Mouse (Mus musculus) lung, embryonic 16.5 days (tissue): ENCODE measurements at regions not wholly inside any gene's neighbourhood (a gene's known extent, or its start where the extent isn't known, plus 50 kb on each side); places are given as distances from the start of the nearest gene placed in this dataset.

Experiments used
- ATAC-seq: fragments of 200-750 bp; cut with Nextera tagmentation; 2 replicates; pipeline ENCODE4 v1.8.0; 2017; ENCODE audit warnings: low read depth, mild to moderate bottlenecking, moderate library complexity
- H3K27ac ChIP-seq: fragments of 300-500 bp; sonication (generic); 2 replicates; pipeline ENCODE4 v1.5.1; 2014; ENCODE audit warnings: mild to moderate bottlenecking, control low read depth, low read length
- H3K27me3 ChIP-seq: fragments of 300-500 bp; sonication (generic); 2 replicates; pipeline ENCODE4 v1.6.1; 2014; ENCODE audit warnings: low read depth, low read length, mixed read lengths; ENCODE audit not compliant: control insufficient read depth, insufficient read depth
- H3K36me3 ChIP-seq: fragments of 300-500 bp; sonication (generic); 2 replicates; pipeline ENCODE4 v1.6.1; 2014; ENCODE audit warnings: low read length; ENCODE audit not compliant: control insufficient read depth, insufficient read depth
- H3K4me1 ChIP-seq: fragments of 300-500 bp; sonication (generic); replicated peaks from 2 replicates; pipeline ENCODE4 v1.6.1; 2014; ENCODE audit warnings: low read length, mixed read lengths; ENCODE audit not compliant: control insufficient read depth, insufficient read depth
- H3K4me2 ChIP-seq: fragments of 300-500 bp; sonication (generic); 2 replicates; pipeline ENCODE4 v1.6.1; 2014; ENCODE audit warnings: low read depth, low read length, control low read depth
- H3K4me3 ChIP-seq: fragments of 300-500 bp; sonication (generic); 2 replicates; pipeline ENCODE4 v1.5.1; 2014; ENCODE audit warnings: mild to moderate bottlenecking, low read length, control low read depth
- H3K9ac ChIP-seq: fragments of 300-500 bp; sonication (generic); 2 replicates; pipeline ENCODE4 v1.6.1; 2014; ENCODE audit warnings: low read length, control low read depth
- H3K9me3 ChIP-seq: fragments of 300-500 bp; sonication (generic); 2 replicates; pipeline ENCODE4 v1.6.1; 2016; ENCODE audit warnings: low read length; ENCODE audit not compliant: control insufficient read depth
- WGBS: fragments of 180-500 bp; shearing (Covaris S2); extraction: QIAGEN DNeasy Blood & Tissue Kit; methylation state at CpG from one replicate; pipeline ENCODE4 v1.1.7; 2014; 5-methylcytosine and 5-hydroxymethylcytosine counted together

DNA sequence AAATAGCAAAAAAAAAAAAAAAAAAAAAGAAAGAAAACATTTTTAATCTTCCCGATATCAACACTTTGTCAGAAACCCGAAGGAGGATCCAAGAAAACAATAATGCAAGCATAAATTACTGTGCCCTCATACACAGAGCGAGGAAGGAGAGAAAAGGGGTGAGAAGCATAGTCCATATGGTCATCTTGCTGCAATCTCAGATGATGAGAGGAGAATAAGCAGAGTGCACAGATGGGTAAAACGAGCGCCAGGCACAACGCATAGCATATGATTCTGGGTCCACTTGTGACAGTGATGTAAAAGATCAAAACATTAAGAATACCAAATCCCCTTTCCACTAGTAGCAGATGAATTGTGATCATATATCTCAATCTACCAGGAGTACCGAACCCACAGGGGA, 152.1 kb downstream of the S1pr1 start:
- H3K9ac ChIP-seq = no peak overlapping the region
- no peaks in the 10 kb centered on the region for H3K27me3 ChIP-seq
- no peak overlapping the region for H3K27ac ChIP-seq
- no peak overlapping the region for H3K4me3 ChIP-seq
- WGBS = 80% methylated on average over 7 of the region's 7 CpGs
- no peak overlapping the region for H3K4me2 ChIP-seq
- H3K9me3 ChIP-seq = no peaks in the 10 kb centered on the region
- H3K36me3 ChIP-seq = no peaks in the 10 kb centered on the region
- no peak for ATAC-seq
- no peaks in the 10 kb centered on the region for H3K4me1 ChIP-seq

DNA sequence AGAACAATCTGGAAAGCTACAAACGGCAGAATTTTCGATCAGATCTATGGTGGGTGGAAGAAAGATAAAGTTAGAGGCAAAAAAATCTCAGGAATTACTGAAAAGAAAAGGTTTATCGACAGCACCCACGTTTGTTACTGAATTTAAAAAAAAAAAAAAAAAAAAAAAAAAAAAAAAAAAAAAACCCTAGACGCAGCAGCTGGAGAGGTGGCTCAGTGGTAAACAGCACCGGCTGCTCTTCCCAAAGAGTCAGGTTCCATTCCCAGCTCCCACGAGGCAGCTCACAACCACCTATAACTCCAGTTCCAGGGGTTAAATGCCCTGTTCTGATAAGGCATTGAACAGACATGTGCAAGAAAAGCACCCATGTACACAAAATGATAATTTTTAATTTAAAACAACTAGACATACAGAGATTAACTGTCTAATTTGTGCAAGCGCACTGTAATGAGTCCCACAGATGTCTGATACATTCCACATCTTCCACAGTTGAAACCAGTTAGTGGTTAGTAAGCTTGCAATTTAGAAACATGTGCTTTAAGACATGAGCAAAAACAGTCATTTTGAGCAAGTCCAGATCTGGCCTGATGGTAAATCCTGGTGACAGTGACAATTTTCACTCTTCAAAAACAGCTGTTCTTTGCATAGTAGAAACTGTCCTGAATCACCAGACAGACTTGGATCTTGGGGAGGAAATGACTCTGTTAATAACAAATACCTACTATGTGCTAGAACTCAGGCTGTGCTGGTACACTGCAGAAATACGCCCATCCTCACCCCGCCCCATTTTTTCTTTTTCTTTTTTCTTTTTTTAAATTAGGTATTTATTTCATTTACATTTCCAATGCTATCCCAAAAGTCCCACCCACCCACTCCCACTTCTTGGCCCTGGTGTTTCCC, 159.8 kb downstream of the S1pr1 start:
- Histone ChIP-seq H3K4me1 (no peaks in the 10 kb centered on the region), H3K36me3 (no peaks in the 10 kb centered on the region), H3K27me3 (no peaks in the 10 kb centered on the region), H3K4me3 (no peak overlapping the region), H3K27ac (no peak overlapping the region), H3K9me3 (no peaks in the 10 kb centered on the region), H3K4me2 (no peak overlapping the region), H3K9ac (no peak overlapping the region)
- WGBS = 67% methylated on average over 10 of the region's 10 CpGs
- ATAC-seq = no peak

DNA sequence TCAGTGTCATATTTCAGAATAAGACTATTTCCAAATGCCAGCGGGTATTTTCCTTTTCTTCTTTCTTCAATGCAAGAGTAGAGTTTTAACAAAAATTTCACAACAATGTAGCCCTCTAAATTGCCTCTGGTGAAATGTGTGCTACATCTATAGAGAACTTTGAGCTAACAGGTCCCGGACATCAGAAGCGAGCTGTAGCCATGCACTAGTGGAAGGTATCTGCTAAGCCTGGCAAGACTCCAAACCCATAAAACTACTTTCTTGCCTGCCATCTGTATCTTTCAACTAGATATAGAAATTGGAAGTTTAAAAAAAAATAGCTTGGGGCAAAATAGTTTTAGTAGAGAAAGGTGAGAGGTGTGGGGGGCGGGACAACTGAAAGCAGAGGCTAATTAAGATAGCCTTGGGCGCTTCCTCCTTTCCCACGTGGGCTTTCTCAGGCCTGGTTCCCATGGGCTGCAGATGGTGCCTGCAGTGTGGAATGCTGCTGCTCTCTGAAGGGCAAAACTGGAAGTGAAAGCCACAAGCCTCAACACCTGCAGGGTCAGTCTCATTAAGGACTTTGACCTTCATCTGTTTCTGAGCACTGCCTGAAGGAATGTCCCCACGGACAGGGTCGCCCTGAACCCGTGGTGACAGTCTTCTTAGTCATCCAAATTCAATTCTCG, 160.9 kb downstream of the S1pr1 start:
- 0 out of 2 replicates have a peak overlapping the region, but pooled peaks have one; percentile 14 for H3K4me2 ChIP-seq
- no peaks in the 10 kb centered on the region for H3K9me3 ChIP-seq
- ATAC-seq = no peak
- H3K4me1 ChIP-seq = no peaks in the 10 kb centered on the region
- H3K27me3 ChIP-seq = no peaks in the 10 kb centered on the region
- no peak overlapping the region for H3K27ac ChIP-seq
- no peak overlapping the region for H3K9ac ChIP-seq
- 48% methylated on average over 10 of the region's 10 CpGs for WGBS
- H3K36me3 ChIP-seq = no peaks in the 10 kb centered on the region
- no peak overlapping the region for H3K4me3 ChIP-seq

DNA sequence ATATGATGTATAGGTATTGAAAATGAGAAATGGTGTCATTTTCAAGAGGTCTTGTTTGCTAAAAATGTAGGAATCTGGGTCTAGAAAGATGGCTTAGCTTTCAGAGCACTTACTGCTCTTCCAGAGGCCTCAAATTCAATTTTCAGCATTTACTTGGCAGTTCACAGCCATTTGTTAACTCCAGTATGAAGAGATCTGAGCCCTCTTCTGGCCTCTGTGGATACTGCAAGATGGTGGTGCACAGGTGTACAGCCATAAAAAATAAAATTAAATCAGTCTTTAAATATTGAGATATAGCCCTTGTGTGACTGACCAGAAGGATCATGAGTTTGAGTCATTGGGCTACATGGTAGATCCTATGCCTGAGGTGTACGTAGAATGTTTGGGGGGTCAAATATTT, 173.1 kb downstream of the S1pr1 start:
- H3K27me3 ChIP-seq = no peaks in the 10 kb centered on the region
- no peak for ATAC-seq
- no peak overlapping the region for H3K4me2 ChIP-seq
- H3K9ac ChIP-seq = no peak overlapping the region
- H3K27ac ChIP-seq = no peak overlapping the region
- H3K36me3 ChIP-seq = no peaks in the 10 kb centered on the region
- no peak overlapping the region for H3K4me3 ChIP-seq
- H3K9me3 ChIP-seq = no peaks in the 10 kb centered on the region
- H3K4me1 ChIP-seq = no peaks in the 10 kb centered on the region
- WGBS = 80% methylated on average over 1 of the region's 1 CpGs

DNA sequence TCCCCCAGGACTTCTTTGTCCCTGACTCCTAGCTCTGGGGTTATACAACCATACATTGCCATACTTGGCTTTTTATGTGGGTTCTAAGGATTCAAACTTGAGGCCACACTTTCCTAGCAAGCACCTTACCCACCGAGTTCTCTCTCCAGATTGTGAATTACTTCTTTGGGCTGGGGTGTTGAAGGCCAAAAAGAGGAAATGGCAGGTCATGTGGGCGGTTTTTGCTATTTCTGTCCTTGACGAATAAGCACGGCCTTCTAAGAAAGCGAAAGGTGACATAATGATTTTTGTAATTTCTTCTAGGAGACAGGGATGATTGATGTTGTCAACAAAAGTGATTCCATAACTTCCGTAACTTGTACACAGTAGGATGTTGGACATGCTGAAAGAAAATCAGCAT, 176.5 kb downstream of the S1pr1 start:
- no peak for ATAC-seq
- H3K9ac ChIP-seq = no peak overlapping the region
- no peak overlapping the region for H3K27ac ChIP-seq
- no peak overlapping the region for H3K4me2 ChIP-seq
- WGBS = 66% methylated on average over 6 of the region's 6 CpGs
- H3K27me3 ChIP-seq = no peaks in the 10 kb centered on the region
- no peak overlapping the region for H3K4me3 ChIP-seq
- H3K4me1 ChIP-seq = no peaks in the 10 kb centered on the region
- H3K9me3 ChIP-seq = no peaks in the 10 kb centered on the region
- H3K36me3 ChIP-seq = no peaks in the 10 kb centered on the region

DNA sequence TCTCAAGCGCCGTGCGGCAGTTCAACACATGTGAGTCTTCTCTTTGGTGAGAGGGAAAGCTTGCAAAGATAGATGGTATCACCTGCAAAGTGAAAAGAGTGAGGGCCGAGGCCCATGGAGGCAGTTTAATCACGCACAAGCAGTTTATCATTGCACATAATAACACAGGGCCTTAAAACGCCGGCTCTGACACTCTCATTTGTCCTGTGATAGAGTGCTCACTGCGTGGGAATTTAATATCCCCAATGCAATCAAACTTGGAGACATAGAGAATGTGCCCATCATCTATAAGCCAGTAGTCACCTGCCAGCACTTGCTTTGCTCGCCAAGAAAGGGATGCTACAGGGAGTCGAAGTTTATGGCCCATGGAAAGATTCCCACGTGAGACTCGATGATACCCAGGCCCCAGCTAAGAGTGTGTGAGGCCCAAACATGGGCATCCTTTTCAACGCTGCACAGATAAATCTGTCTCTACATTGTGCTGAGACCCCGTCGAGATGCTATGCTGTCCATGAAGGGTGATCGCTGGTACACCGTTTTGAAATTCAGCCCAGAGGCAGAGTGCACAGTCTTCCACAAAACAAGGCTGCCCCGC, 182.6 kb downstream of the S1pr1 start:
- Histone ChIP-seq H3K27ac (no peak overlapping the region), H3K36me3 (no peaks in the 10 kb centered on the region), H3K4me1 (no peaks in the 10 kb centered on the region), H3K9me3 (no peaks in the 10 kb centered on the region), H3K27me3 (no peaks in the 10 kb centered on the region), H3K9ac (no peak overlapping the region), H3K4me3 (no peak overlapping the region), H3K4me2 (no peak overlapping the region)
- 81% methylated on average over 18 of the region's 18 CpGs for WGBS
- ATAC-seq = no peak

DNA sequence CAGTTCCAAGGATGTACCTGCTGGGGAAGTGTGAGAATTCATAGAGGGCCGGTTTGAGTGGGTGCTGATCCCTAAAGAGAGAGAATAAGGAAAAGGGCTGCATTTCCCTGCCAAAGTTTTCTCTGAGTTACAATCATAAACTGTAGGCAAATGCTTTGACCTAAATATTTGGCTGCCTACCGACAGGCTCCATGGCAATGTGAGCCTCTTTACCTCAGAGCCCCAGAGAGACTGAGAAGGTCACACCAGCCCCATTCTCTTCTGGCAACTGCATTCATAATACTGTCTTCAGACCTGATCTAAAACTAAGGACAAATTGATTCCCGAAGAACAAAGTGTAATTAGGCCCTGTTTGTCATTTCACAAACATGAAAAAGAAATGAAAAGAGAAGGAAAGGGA, 184.4 kb downstream of the S1pr1 start:
- Histone ChIP-seq H3K4me3 (no peak overlapping the region), H3K9me3 (no peaks in the 10 kb centered on the region), H3K4me1 (no peaks in the 10 kb centered on the region), H3K27me3 (no peaks in the 10 kb centered on the region), H3K4me2 (no peak overlapping the region), H3K27ac (no peak overlapping the region), H3K36me3 (no peaks in the 10 kb centered on the region), H3K9ac (no peak overlapping the region)
- 70% methylated on average over 3 of the region's 3 CpGs for WGBS
- no peak for ATAC-seq

DNA sequence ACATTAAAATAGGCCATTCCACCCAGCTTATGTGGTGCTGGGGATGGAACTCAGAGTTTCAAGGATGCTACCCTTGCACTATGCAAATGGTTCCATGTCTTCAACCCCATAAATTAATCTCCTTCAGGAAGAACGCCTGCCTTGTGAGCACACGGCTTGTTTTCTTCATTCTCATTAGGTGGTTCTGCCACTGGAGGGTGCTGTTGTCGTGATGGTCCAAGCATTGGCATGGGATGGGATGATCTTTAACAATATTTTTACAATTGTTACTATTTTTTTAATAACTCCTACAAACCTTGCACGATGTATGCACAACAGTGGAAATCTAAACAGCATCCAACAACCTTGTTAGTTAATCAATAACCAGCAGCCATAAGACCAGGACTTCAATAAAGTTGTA, 185.0 kb downstream of the S1pr1 start:
- no peak overlapping the region for H3K4me2 ChIP-seq
- H3K27me3 ChIP-seq = no peaks in the 10 kb centered on the region
- WGBS = 46% methylated on average over 4 of the region's 4 CpGs
- no peak overlapping the region for H3K27ac ChIP-seq
- no peak overlapping the region for H3K9ac ChIP-seq
- no peak overlapping the region for H3K4me3 ChIP-seq
- H3K9me3 ChIP-seq = no peaks in the 10 kb centered on the region
- no peak for ATAC-seq
- H3K36me3 ChIP-seq = no peaks in the 10 kb centered on the region
- H3K4me1 ChIP-seq = no peaks in the 10 kb centered on the region

DNA sequence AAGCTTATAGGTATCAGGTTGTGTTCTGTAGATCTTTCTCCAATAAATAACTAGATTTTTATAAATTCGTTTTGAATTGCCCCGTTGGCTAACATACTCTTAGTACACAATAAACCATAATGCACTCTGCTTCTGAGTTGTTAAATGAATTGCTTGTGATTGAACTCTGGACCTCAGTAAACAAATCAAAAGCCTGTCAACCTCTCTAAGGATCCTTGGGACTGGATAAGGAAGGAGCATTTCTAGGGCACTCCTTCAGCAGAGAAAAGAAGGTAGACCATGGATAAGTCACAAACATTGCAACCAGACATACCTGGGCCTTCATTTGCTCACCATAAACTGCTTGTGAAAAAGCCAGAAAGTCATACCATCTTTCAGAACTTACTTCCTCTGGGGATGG, 191.4 kb downstream of the S1pr1 start:
- Histone ChIP-seq H3K36me3 (no peaks in the 10 kb centered on the region), H3K9ac (no peak overlapping the region), H3K27ac (no peak overlapping the region), H3K9me3 (no peaks in the 10 kb centered on the region), H3K27me3 (no peaks in the 10 kb centered on the region), H3K4me3 (no peak overlapping the region), H3K4me2 (no peak overlapping the region), H3K4me1 (no peaks in the 10 kb centered on the region)
- 77% methylated on average over 2 of the region's 2 CpGs for WGBS
- ATAC-seq = no peak
